Mouse (Mus musculus): Measurements from ENCODE around the gene Rassf6. TPM values are rescaled to one million over a fixed set of nuclear protein-coding genes. Genes with fewer than 3 reads are reported as not detected.
A peak's percentile ranks its signal among the peaks of the same experiment; 100 is the strongest.

Gene Rassf6
- total and polyA plus RNA-seq, 3 experiments, result not detected

GRCm38 (mm10) chr5:90661852-90662251, 21.4 kb upstream of the Rassf6 start:
- H3K4me1 ChIP-seq (ENCODE audit: insufficient read depth, low read depth, low read length), result peaks cover 28% of the 10 kb centered on the region
- no peaks in the 10 kb centered on the region for H3K9me3 ChIP-seq (replicated peaks)
- no peak for DNase-seq (ENCODE audit: low spot score)
- ATAC-seq (ENCODE audit: extremely low read depth, insufficient number of reproducible peaks, low FRiP score, poor library complexity, severe bottlenecking), result no peak
- no peak overlapping the region for H3K4me3 ChIP-seq (ENCODE audit: low read depth, low read length)
- H3K36me3 ChIP-seq (replicated peaks), result no peaks in the 10 kb centered on the region
- H3K27me3 ChIP-seq (ENCODE audit: insufficient read depth, low read length), result no peaks in the 10 kb centered on the region
- TF ChIP-seq GATA1 (IDR thresholded peaks at IDR 0.05; ENCODE audit: borderline replicate concordance, low read length) (no peak), POLR2AphosphoS5 (IDR thresholded peaks at IDR 0.05; ENCODE audit: insufficient replicate concordance, low read depth, low read length) (no peak), GATA2 (IDR thresholded peaks at IDR 0.05; ENCODE audit: borderline replicate concordance, low read depth, low read length) (no peak), TAL1 (conservative IDR thresholded peaks at IDR 0.05; ENCODE audit: low read depth, low read length) (no peak), CTCF (IDR thresholded peaks at IDR 0.05; ENCODE audit: low read depth, low read length) (no peak)

- Histone ChIP-seq H3K4me1 (ENCODE audit: insufficient read depth, low read depth, low read length) (peaks cover 28% of the 10 kb centered on the region), H3K27me3 (ENCODE audit: insufficient read depth, low read length) (no peaks in the 10 kb centered on the region), H3K36me3 (replicated peaks) (no peaks in the 10 kb centered on the region), H3K4me3 (ENCODE audit: low read depth, low read length) (no peak overlapping the region), H3K9me3 (replicated peaks) (no peaks in the 10 kb centered on the region)
- ATAC-seq (ENCODE audit: extremely low read depth, insufficient number of reproducible peaks, low FRiP score, poor library complexity, severe bottlenecking) (0 out of 2 replicates have a peak, but pooled peaks have one; percentile 54), DNase-seq (ENCODE audit: low spot score) (peak; percentile 29)
- TF ChIP-seq POLR2AphosphoS5 (IDR thresholded peaks at IDR 0.05; ENCODE audit: insufficient replicate concordance, low read depth, low read length) (no peak), CTCF (IDR thresholded peaks at IDR 0.05; ENCODE audit: low read depth, low read length) (peak; percentile 55)
Measured at GRCm38 (mm10) chr5:90661436-90661835, 21.0 kb upstream of the Rassf6 start.

GRCm38 (mm10) chr5:90660411-90660810, 20.0 kb upstream of the Rassf6 start:
- Histone ChIP-seq H3K27me3 (ENCODE audit: insufficient read depth, low read length) (no peaks in the 10 kb centered on the region), H3K4me1 (ENCODE audit: insufficient read depth, low read depth, low read length) (peaks cover 25% of the 10 kb centered on the region), H3K36me3 (replicated peaks) (no peaks in the 10 kb centered on the region), H3K4me3 (ENCODE audit: low read depth, low read length) (no peak overlapping the region), H3K9me3 (replicated peaks) (no peaks in the 10 kb centered on the region)
- no peak for DNase-seq (ENCODE audit: low spot score)
- ATAC-seq (ENCODE audit: extremely low read depth, insufficient number of reproducible peaks, low FRiP score, poor library complexity, severe bottlenecking), result no peak
- TF ChIP-seq TAL1 (conservative IDR thresholded peaks at IDR 0.05; ENCODE audit: low read depth, low read length), result no peak
- no peak for TF ChIP-seq GATA1 (IDR thresholded peaks at IDR 0.05; ENCODE audit: borderline replicate concordance, low read length)
- no peak for TF ChIP-seq GATA2 (IDR thresholded peaks at IDR 0.05; ENCODE audit: borderline replicate concordance, low read depth, low read length)
- no peak for TF ChIP-seq POLR2AphosphoS5 (IDR thresholded peaks at IDR 0.05; ENCODE audit: insufficient replicate concordance, low read depth, low read length)
- no peak for TF ChIP-seq CTCF (IDR thresholded peaks at IDR 0.05; ENCODE audit: low read depth, low read length)

- no peak for ATAC-seq (ENCODE audit: extremely low read depth, insufficient number of reproducible peaks, low FRiP score, poor library complexity, severe bottlenecking)
- peaks cover 8% of the 10 kb centered on the region for H3K4me1 ChIP-seq (ENCODE audit: insufficient read depth, low read depth, low read length)
Measured at GRCm38 (mm10) chr5:90656681-90657080, 16.2 kb upstream of the Rassf6 start.

GRCm38 (mm10) chr5:90655891-90656290, 15.4 kb upstream of the Rassf6 start:
- TF ChIP-seq GATA2 (IDR thresholded peaks at IDR 0.05; ENCODE audit: borderline replicate concordance, low read depth, low read length), result no peak
- TF ChIP-seq POLR2AphosphoS5 (IDR thresholded peaks at IDR 0.05; ENCODE audit: insufficient replicate concordance, low read depth, low read length), result no peak
- TF ChIP-seq CTCF (IDR thresholded peaks at IDR 0.05; ENCODE audit: low read depth, low read length), result no peak
- TF ChIP-seq TAL1 (conservative IDR thresholded peaks at IDR 0.05; ENCODE audit: low read depth, low read length), result no peak
- TF ChIP-seq GATA1 (IDR thresholded peaks at IDR 0.05; ENCODE audit: borderline replicate concordance, low read length), result no peak
- H3K36me3 ChIP-seq (replicated peaks), result no peaks in the 10 kb centered on the region
- peaks cover 4% of the 10 kb centered on the region; the same call in 1 of the 2 replicates for H3K27me3 ChIP-seq (ENCODE audit: insufficient read depth, low read length)
- H3K4me1 ChIP-seq (ENCODE audit: insufficient read depth, low read depth, low read length), result peaks cover 6% of the 10 kb centered on the region
- no peaks in the 10 kb centered on the region for H3K9me3 ChIP-seq (replicated peaks)
- DNase-seq (ENCODE audit: low spot score), result no peak
- no peak overlapping the region for H3K4me3 ChIP-seq (ENCODE audit: low read depth, low read length)
- no peak for ATAC-seq (ENCODE audit: extremely low read depth, insufficient number of reproducible peaks, low FRiP score, poor library complexity, severe bottlenecking)

More at GRCm38 (mm10) chr5:90656681-90657080, 16.2 kb upstream of the Rassf6 start:
- no peak for DNase-seq (ENCODE audit: low spot score)
- Histone ChIP-seq H3K9me3 (replicated peaks) (no peaks in the 10 kb centered on the region), H3K27me3 (ENCODE audit: insufficient read depth, low read length) (peaks cover 4% of the 10 kb centered on the region; the same call in 1 of the 2 replicates), H3K36me3 (replicated peaks) (no peaks in the 10 kb centered on the region), H3K4me3 (ENCODE audit: low read depth, low read length) (no peak overlapping the region)
- TF ChIP-seq GATA2 (IDR thresholded peaks at IDR 0.05; ENCODE audit: borderline replicate concordance, low read depth, low read length), result no peak
- TF ChIP-seq POLR2AphosphoS5 (IDR thresholded peaks at IDR 0.05; ENCODE audit: insufficient replicate concordance, low read depth, low read length), result no peak
- TF ChIP-seq GATA1 (IDR thresholded peaks at IDR 0.05; ENCODE audit: borderline replicate concordance, low read length), result no peak
- no peak for TF ChIP-seq TAL1 (conservative IDR thresholded peaks at IDR 0.05; ENCODE audit: low read depth, low read length)
- no peak for TF ChIP-seq CTCF (IDR thresholded peaks at IDR 0.05; ENCODE audit: low read depth, low read length)

- Histone ChIP-seq H3K27me3 (ENCODE audit: insufficient read depth, low read length) (peaks cover 4% of the 10 kb centered on the region; the same call in 1 of the 2 replicates), H3K36me3 (replicated peaks) (no peaks in the 10 kb centered on the region), H3K4me1 (ENCODE audit: insufficient read depth, low read depth, low read length) (peaks cover 1% of the 10 kb centered on the region), H3K4me3 (ENCODE audit: low read depth, low read length) (no peak overlapping the region), H3K9me3 (replicated peaks) (no peaks in the 10 kb centered on the region)
- DNase-seq (ENCODE audit: low spot score) (no peak), ATAC-seq (ENCODE audit: extremely low read depth, insufficient number of reproducible peaks, low FRiP score, poor library complexity, severe bottlenecking) (no peak)
- TF ChIP-seq POLR2AphosphoS5 (IDR thresholded peaks at IDR 0.05; ENCODE audit: insufficient replicate concordance, low read depth, low read length) (no peak), GATA2 (IDR thresholded peaks at IDR 0.05; ENCODE audit: borderline replicate concordance, low read depth, low read length) (no peak), TAL1 (conservative IDR thresholded peaks at IDR 0.05; ENCODE audit: low read depth, low read length) (no peak), GATA1 (IDR thresholded peaks at IDR 0.05; ENCODE audit: borderline replicate concordance, low read length) (no peak), CTCF (IDR thresholded peaks at IDR 0.05; ENCODE audit: low read depth, low read length) (no peak)
Measured at GRCm38 (mm10) chr5:90654798-90655197, 14.3 kb upstream of the Rassf6 start.

Data from G1E (cell line).